Mouse (Mus musculus): ENCODE data around the gene Cbx8. TPM values are rescaled to one million over a fixed set of nuclear protein-coding genes. Genes with fewer than 3 reads are reported as not detected.

Gene Cbx8
- polyA plus RNA-seq, 1 experiment from 2014 or later, result 7.8 TPM

GRCm38 (mm10) chr11:118998540-118999265 is 42.1 kb downstream of the Cbx8 start:
- Histone ChIP-seq H3K4me2 (peak overlapping the region; percentile 60), H3K4me3 (ENCODE audit: low read depth, low read length) (peak overlapping the region; percentile 15; the same call in 1 of the 2 replicates), H3K4me1 (ENCODE audit: control insufficient read depth, insufficient read depth, low read length) (no peaks in the 10 kb centered on the region), H3K27ac (ENCODE audit: low read depth, low read length) (no peak overlapping the region), H3K27me3 (ENCODE audit: control insufficient read depth, insufficient read depth, low read length) (peaks cover 28% of the 10 kb centered on the region), H3K9ac (ENCODE audit: low read depth, low read length) (no peak overlapping the region), H3K9me3 (replicated peaks; ENCODE audit: control insufficient read depth, low read length) (no peaks in the 10 kb centered on the region; the same call in 1 of the 2 replicates), H3K36me3 (ENCODE audit: control insufficient read depth, insufficient read depth, low read length) (no peaks in the 10 kb centered on the region)
- WGBS (ENCODE audit: insufficient replicate concordance), result 7% methylated on average over 30 of the region's 30 CpGs
- ATAC-seq (replicated peaks; ENCODE audit: insufficient number of reproducible peaks, low FRiP score, low TSS enrichment), result no peak

DNA sequence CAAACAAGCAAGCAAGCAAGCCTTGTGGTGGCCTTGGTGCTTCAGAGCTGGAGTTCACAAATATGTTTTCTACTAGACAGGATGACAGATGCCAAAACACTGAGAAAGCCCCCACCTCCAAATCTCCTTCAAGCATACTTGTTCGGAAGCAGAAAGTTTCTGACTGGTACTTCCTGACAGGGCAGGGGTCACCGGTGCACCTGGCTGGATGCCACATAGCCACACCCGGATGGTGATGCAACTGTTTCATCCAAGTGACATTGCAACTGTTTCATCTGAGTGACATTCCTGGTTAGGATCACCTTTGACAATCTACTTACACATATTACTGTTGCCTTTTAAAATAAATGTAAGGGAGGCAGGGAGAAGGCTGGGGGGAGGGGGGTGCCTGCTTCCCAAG is 43.6 kb downstream of the Cbx8 start:
- no peaks in the 10 kb centered on the region for H3K36me3 ChIP-seq (ENCODE audit: control insufficient read depth, insufficient read depth, low read length)
- no peak for ATAC-seq (replicated peaks; ENCODE audit: insufficient number of reproducible peaks, low FRiP score, low TSS enrichment)
- no peak overlapping the region for H3K4me3 ChIP-seq (ENCODE audit: low read depth, low read length)
- H3K9ac ChIP-seq (ENCODE audit: low read depth, low read length), result no peak overlapping the region
- 70% methylated on average over 3 of the region's 3 CpGs for WGBS (ENCODE audit: insufficient replicate concordance)
- H3K9me3 ChIP-seq (replicated peaks; ENCODE audit: control insufficient read depth, low read length), result no peaks in the 10 kb centered on the region; the same call in 1 of the 2 replicates
- peaks cover 31% of the 10 kb centered on the region for H3K27me3 ChIP-seq (ENCODE audit: control insufficient read depth, insufficient read depth, low read length)
- no peak overlapping the region for H3K4me2 ChIP-seq
- no peaks in the 10 kb centered on the region for H3K4me1 ChIP-seq (ENCODE audit: control insufficient read depth, insufficient read depth, low read length)
- no peak overlapping the region for H3K27ac ChIP-seq (ENCODE audit: low read depth, low read length)

DNA sequence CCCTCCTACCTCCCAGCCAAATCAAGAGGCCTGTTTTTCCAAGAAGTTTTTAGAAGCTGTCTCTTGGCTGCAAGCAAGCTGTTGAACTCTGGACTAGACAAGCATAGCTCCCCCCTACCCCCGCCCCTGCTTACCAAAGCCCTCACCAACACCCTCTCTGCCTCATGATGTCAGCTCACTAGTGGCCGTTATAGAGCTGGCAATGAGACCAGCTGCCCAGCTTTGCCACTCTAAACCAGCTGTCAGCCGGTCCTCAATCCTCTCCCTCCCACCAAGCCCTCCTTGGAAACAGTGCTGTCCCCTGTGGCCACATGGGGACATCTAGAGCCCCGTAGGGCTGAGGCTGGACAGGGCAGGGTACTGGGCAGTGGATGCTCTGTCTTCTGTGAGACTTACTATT is 45.3 kb downstream of the Cbx8 start:
- H3K27ac ChIP-seq (ENCODE audit: low read depth, low read length), result no peak overlapping the region
- H3K4me1 ChIP-seq (ENCODE audit: control insufficient read depth, insufficient read depth, low read length), result no peaks in the 10 kb centered on the region
- peaks cover 27% of the 10 kb centered on the region for H3K27me3 ChIP-seq (ENCODE audit: control insufficient read depth, insufficient read depth, low read length)
- no peak overlapping the region for H3K4me2 ChIP-seq
- H3K9me3 ChIP-seq (replicated peaks; ENCODE audit: control insufficient read depth, low read length), result no peaks in the 10 kb centered on the region
- 32% methylated on average over 4 of the region's 4 CpGs for WGBS (ENCODE audit: insufficient replicate concordance)
- H3K4me3 ChIP-seq (ENCODE audit: low read depth, low read length), result no peak overlapping the region
- ATAC-seq (replicated peaks; ENCODE audit: insufficient number of reproducible peaks, low FRiP score, low TSS enrichment), result 0 out of 2 replicates have a peak, but pooled peaks have one; percentile 18
- no peak overlapping the region for H3K9ac ChIP-seq (ENCODE audit: low read depth, low read length)
- no peaks in the 10 kb centered on the region for H3K36me3 ChIP-seq (ENCODE audit: control insufficient read depth, insufficient read depth, low read length)

GRCm38 (mm10) chr11:118992781-118993180 is 48.0 kb downstream of the Cbx8 start:
- no peaks in the 10 kb centered on the region for H3K9me3 ChIP-seq (replicated peaks; ENCODE audit: control insufficient read depth, low read length)
- peaks cover 4% of the 10 kb centered on the region; the same call in 1 of the 2 replicates for H3K27me3 ChIP-seq (ENCODE audit: control insufficient read depth, insufficient read depth, low read length)
- WGBS (ENCODE audit: insufficient replicate concordance), result 52% methylated on average over 3 of the region's 3 CpGs
- no peaks in the 10 kb centered on the region for H3K36me3 ChIP-seq (ENCODE audit: control insufficient read depth, insufficient read depth, low read length)
- no peak overlapping the region for H3K27ac ChIP-seq (ENCODE audit: low read depth, low read length)
- no peak overlapping the region for H3K4me2 ChIP-seq
- no peak for ATAC-seq (replicated peaks; ENCODE audit: insufficient number of reproducible peaks, low FRiP score, low TSS enrichment)
- no peak overlapping the region for H3K9ac ChIP-seq (ENCODE audit: low read depth, low read length)
- H3K4me3 ChIP-seq (ENCODE audit: low read depth, low read length), result no peak overlapping the region
- H3K4me1 ChIP-seq (ENCODE audit: control insufficient read depth, insufficient read depth, low read length), result no peaks in the 10 kb centered on the region

GRCm38 (mm10) chr11:118987999-118988398 is 52.8 kb downstream of the Cbx8 start, which contains the start of gene Enpp7:
Gene Enpp7 (plus strand): TSS chr11:118988188.
- ATAC-seq (replicated peaks; ENCODE audit: insufficient number of reproducible peaks, low FRiP score, low TSS enrichment), result no peak
- peaks cover 13% of the 10 kb centered on the region for H3K4me1 ChIP-seq (ENCODE audit: control insufficient read depth, insufficient read depth, low read length)
- no peak within 1 kb of the TSS for H3K4me3 ChIP-seq (ENCODE audit: low read depth, low read length)
- H3K36me3 ChIP-seq (ENCODE audit: control insufficient read depth, insufficient read depth, low read length), result no peaks in the 10 kb centered on the region
- H3K9ac ChIP-seq (ENCODE audit: low read depth, low read length), result no peak within 1 kb of the TSS
- no peaks in the 10 kb centered on the region for H3K27me3 ChIP-seq (ENCODE audit: control insufficient read depth, insufficient read depth, low read length)
- no peak within 1 kb of the TSS for H3K4me2 ChIP-seq
- H3K9me3 ChIP-seq (replicated peaks; ENCODE audit: control insufficient read depth, low read length), result no peaks in the 10 kb centered on the region
- no peak within 1 kb of the TSS for H3K27ac ChIP-seq (ENCODE audit: low read depth, low read length)
- 75% methylated on average over 10 of the region's 10 CpGs for WGBS (ENCODE audit: insufficient replicate concordance)

Other genes starting within 250 kb of the Cbx8 start
- gene Rbfox3, start 129.4 kb downstream of the Cbx8 start, polyA plus RNA-seq (2014; fragmentation: Nextera tagmentation; extraction: Ambion mirVana), result 0.69 and 1.4 TPM in 2 replicates
- gene Enpp7, start 52.8 kb downstream of the Cbx8 start, polyA plus RNA-seq (2014; fragmentation: Nextera tagmentation; extraction: Ambion mirVana), result not detected in 2 replicates
- gene Cbx2, start 18.0 kb downstream of the Cbx8 start, polyA plus RNA-seq (2014; fragmentation: Nextera tagmentation; extraction: Ambion mirVana), result 23.6 and 23.8 TPM in 2 replicates
- 6.3 and 7.7 TPM in 2 replicates for gene Cbx4, start 45.3 kb upstream of the Cbx8 start, polyA plus RNA-seq (2014; fragmentation: Nextera tagmentation; extraction: Ambion mirVana)
- gene Tbc1d16, start 187.5 kb upstream of the Cbx8 start, polyA plus RNA-seq (2014; fragmentation: Nextera tagmentation; extraction: Ambion mirVana), result 4.1 and 4.7 TPM in 2 replicates
- 3.5 and 4.0 TPM in 2 replicates for gene Ccdc40, start 187.6 kb upstream of the Cbx8 start, polyA plus RNA-seq (2014; fragmentation: Nextera tagmentation; extraction: Ambion mirVana)
- gene Gaa, start 226.9 kb upstream of the Cbx8 start, polyA plus RNA-seq (2014; fragmentation: Nextera tagmentation; extraction: Ambion mirVana), result 49.6 and 62.9 TPM in 2 replicates